Mouse (Mus musculus): ENCODE measurements around the gene Olfr571. TPM values are rescaled to one million over a fixed set of nuclear protein-coding genes. Genes with fewer than 3 reads are reported as not detected.

Olfr571 gene
- total RNA-seq, 2 experiments from 2014 or later, result not detected

Other genes starting within 250 kb of the Olfr571 start
- 1 to 10 TPM; 7.7 to 8.7 TPM for gene Trim68, start 230.2 kb downstream of the Olfr571 start, total RNA-seq (2021)
- gene Olfr557, start 221.6 kb downstream of the Olfr571 start, total RNA-seq (2021), result not detected
- gene Olfr558, start 215.3 kb downstream of the Olfr571 start, total RNA-seq (2021), result 1 to 10 TPM; 4.8 to 5.1 TPM
- gene Olfr33, start 198.5 kb downstream of the Olfr571 start, total RNA-seq (2021), result not detected
- not detected for gene Olfr559, start 190.0 kb downstream of the Olfr571 start, total RNA-seq (2021)
- under 1 TPM in 1 of 2 experiments, not detected in 1; 0.32 TPM for gene Olfr560, start 158.2 kb downstream of the Olfr571 start, total RNA-seq (2021)
- 1 to 10 TPM; 1.6 to 2.1 TPM for gene Olfr78, start 158.1 kb downstream of the Olfr571 start, total RNA-seq (2021)
- gene Olfr561, start 146.3 kb downstream of the Olfr571 start, total RNA-seq (2021), result not detected
- not detected for gene Olfr564, start 114.1 kb downstream of the Olfr571 start, total RNA-seq (2021)
- not detected for gene Olfr566, start 58.8 kb downstream of the Olfr571 start, total RNA-seq (2021)
- not detected for gene Olfr568, start 40.4 kb downstream of the Olfr571 start, total RNA-seq (2021)
- not detected for gene Olfr569, start 26.7 kb downstream of the Olfr571 start, total RNA-seq (2021)
- gene Olfr570, start 23.0 kb downstream of the Olfr571 start, total RNA-seq (2021), result not detected
- gene Olfr572, start 6.9 kb upstream of the Olfr571 start, total RNA-seq (2021), result not detected
- not detected for gene Olfr573-ps1, start 25.0 kb upstream of the Olfr571 start, total RNA-seq (2021)
- not detected for gene Olfr574, start 30.9 kb upstream of the Olfr571 start, total RNA-seq (2021)
- not detected for gene Olfr575, start 41.2 kb upstream of the Olfr571 start, total RNA-seq (2021)
- not detected for gene Olfr576, start 45.1 kb upstream of the Olfr571 start, total RNA-seq (2021)
- not detected for gene Olfr577, start 58.4 kb upstream of the Olfr571 start, total RNA-seq (2021)
- gene Olfr578, start 71.8 kb upstream of the Olfr571 start, total RNA-seq (2021), result not detected
- not detected for gene Olfr582, start 120.5 kb upstream of the Olfr571 start, total RNA-seq (2021)
- gene Olfr583, start 133.8 kb upstream of the Olfr571 start, total RNA-seq (2021), result not detected
- gene Olfr584, start 164.3 kb upstream of the Olfr571 start, total RNA-seq (2021), result not detected
- not detected for gene Olfr585, start 180.2 kb upstream of the Olfr571 start, total RNA-seq (2021)
- gene Olfr586, start 208.1 kb upstream of the Olfr571 start, total RNA-seq (2021), result not detected
- gene Olfr588-ps1, start 223.3 kb upstream of the Olfr571 start, total RNA-seq (2021), result not detected
- gene Olfr589, start 238.8 kb upstream of the Olfr571 start, total RNA-seq (2021), result not detected